Comparison of ENCODE assay signal across 26 mouse cellular contexts in the genomic region with DNA sequence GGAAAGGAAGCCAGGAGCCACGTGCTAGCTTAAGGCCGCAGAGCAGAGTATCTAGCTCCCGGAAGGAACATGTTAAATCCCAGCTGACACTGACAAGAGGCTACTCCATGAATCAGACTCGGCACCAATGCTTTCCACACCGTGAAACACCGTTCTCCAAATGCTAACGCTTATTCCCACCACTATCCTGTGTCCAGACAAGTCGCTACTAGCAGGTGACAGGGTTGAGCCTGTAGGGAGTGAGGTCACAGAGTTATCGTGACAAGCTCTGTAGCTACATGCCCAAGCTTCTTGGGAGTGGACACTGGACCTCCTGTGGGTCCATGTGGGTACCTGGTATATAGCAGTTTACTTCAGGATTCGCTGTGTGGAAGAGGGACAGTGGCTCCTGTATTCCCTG. TPM values are rescaled to one million over a fixed set of nuclear protein-coding genes. Genes with fewer than 3 reads are reported as not detected.
"Had no signal": no experiment of that assay in that cellular context is flagged by ENCODE, and none has a peak within 500 bp of the region (broad histone marks: within the 10 kb centered on the region; RNA-seq: fewer than 3 reads in every experiment).

No protein-coding gene starts in this region.

- DNase-seq: kidney, adult 2 months; kidney, postnatal 25 days; layer of hippocampus, adult 9-11 months; liver; lung, adult 18-20 months; lung, postnatal 10 days; thymus, adult 2 months; thymus, postnatal 14 days; thymus, postnatal 4 days had no signal

- H3K4me2 ChIP-seq: limb, embryonic 13.5 days; liver, embryonic 12.5 days; liver, embryonic 15.5 days; lung, embryonic 15.5 days had no signal

- H3K27me3 ChIP-seq: limb, embryonic 13.5 days; liver, embryonic 12.5 days; liver, embryonic 15.5 days; lung, embryonic 15.5 days had no signal

- H3K4me3 ChIP-seq: layer of hippocampus, adult 2 months; limb, embryonic 10.5 days; limb, embryonic 13.5 days; liver, embryonic 12.5 days; liver, embryonic 15.5 days; lung, embryonic 15.5 days had no signal

- H3K27ac ChIP-seq: kidney, postnatal 0 days; layer of hippocampus, adult 2 months; limb, embryonic 13.5 days; liver, embryonic 12.5 days; liver, embryonic 15.5 days; lung, embryonic 15.5 days; macrophage had no signal

- ATAC-seq: intestine, postnatal 0 days; liver, embryonic 12.5 days had no signal

- H3K36me3 ChIP-seq: liver, embryonic 12.5 days; liver, embryonic 15.5 days; lung, embryonic 15.5 days had no signal

- H3K9me3 ChIP-seq: limb, embryonic 10.5 days; limb, embryonic 13.5 days; liver, embryonic 12.5 days; liver, embryonic 15.5 days; lung, embryonic 15.5 days had no signal

- H3K9ac ChIP-seq: limb, embryonic 13.5 days; liver, embryonic 12.5 days; liver, embryonic 15.5 days; lung, embryonic 15.5 days had no signal

RNA-seq across cellular contexts. Expression of a gene that starts 0.7 kb away (rescaled TPM):
- polyA plus RNA-seq: intestine, embryonic 14.5 days; intestine, postnatal 0 days; kidney, adult 2 months; kidney, embryonic 14.5 days; kidney, postnatal 0 days; large intestine, adult 2 months; limb, embryonic 10.5 days; limb, embryonic 13.5 days; liver, embryonic 12.5 days; liver, embryonic 15.5 days; lung, embryonic 15.5 days; macrophage; midbrain, embryonic 14.5 days; neural tube, embryonic 11.5 days; neural tube, embryonic 14.5 days; small intestine, adult 2 months; spleen, adult 2 months; thymus, adult 2 months had no signal

RNA-seq across cellular contexts. Expression of a gene that starts 37.9 kb away (rescaled TPM):
- polyA plus RNA-seq: limb, embryonic 10.5 days; neural tube, embryonic 11.5 days had no signal
